Mouse (Mus musculus) megakaryocyte-erythroid progenitor cell, adult 5-6 weeks (primary cell): ENCODE results near the gene Jazf1. TPM values are rescaled to one million over a fixed set of nuclear protein-coding genes. Genes with fewer than 3 reads are reported as not detected.

Source experiments
- ATAC-seq: replicated peaks from 2 replicates; pipeline ENCODE4 v1.8.0; 2016; ENCODE audit warnings: mild to moderate bottlenecking, inconsistent platforms; ENCODE audit not compliant: severe bottlenecking, poor library complexity, low FRiP score, low TSS enrichment
- total RNA-seq, 2 experiments: library from RNA; stranded (forward) in 1 of 2; stranded (reverse) in 1 of 2; fragments of 200-1000, 215-1000 nt in 1 of 2; fragments of >200 nt in 1 of 2; fragmentation: Nextera tagmentation in 1 of 2; gene quantifications; 2 replicates each; pipeline ENCODE4 v1.2.3; 2014 to 2017

Gene Jazf1
- total RNA-seq, 2 experiments from 2014 or later: not detected

GRCm38 (mm10) chr6:52827752-52828277 is 240.6 kb downstream of the Jazf1 start:
- ATAC-seq: no peak

DNA sequence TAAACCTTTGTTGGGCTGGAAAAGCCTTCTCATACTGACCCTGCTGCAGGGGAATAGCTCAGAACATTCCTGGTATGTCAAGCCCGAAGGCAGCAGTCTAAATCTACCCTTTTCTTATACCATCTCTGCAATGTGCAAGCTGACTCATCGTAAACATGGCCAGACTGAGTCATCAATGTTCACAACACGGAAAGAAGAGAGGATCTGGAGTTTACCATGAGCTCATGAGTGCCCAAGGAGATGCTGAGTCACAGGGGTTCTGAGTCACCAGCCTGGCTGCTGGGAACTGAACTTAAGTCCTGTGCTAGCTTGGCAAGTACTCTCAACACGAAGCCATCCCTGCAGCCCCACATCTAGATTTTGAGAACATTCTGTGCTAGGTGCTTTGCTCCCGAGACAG is 242.9 kb downstream of the Jazf1 start:
- ATAC-seq: no peak

GRCm38 (mm10) chr6:52824977-52825482 is 243.4 kb downstream of the Jazf1 start:
- ATAC-seq: no peak

DNA sequence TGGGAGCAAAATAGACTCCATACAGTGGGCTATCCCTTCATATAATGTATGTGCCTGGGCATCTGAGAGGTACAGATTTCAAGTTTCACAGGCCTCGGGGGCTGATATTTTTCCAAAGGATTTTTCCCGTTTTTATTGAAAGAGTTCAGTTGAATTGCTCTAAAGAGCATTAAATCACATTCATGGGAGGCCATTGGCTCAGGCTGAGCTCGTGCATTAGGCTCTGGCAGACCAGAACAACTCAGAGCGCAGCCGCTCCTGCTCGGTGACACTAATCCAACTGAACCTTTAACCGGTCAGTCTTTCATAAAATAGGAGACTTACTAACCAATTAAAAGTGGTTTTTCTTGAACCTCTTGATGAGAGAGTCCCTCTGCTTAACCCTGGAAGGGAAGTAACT is 245.4 kb downstream of the Jazf1 start:
- no peak for ATAC-seq

DNA sequence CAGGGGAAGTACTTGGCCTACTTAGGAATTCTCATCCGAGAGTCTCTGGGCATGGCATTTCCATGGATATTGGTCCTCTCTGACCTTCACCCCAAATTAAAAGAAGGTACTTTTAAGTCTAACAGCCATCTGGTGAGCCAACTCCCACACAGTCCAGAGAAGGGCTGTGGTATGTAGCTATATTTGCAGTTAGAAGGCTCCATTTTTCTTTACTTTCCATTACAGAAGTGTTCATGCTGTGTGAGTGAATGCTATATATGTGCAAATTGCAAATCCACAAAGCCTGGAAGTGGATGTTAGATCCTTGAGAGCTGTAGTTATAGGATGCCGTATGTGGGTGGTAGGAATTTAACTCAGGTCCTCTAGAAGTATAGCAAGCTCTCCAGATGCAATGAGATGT is 245.8 kb downstream of the Jazf1 start:
- no peak for ATAC-seq

GRCm38 (mm10) chr6:52819353-52819752 is 249.1 kb downstream of the Jazf1 start:
- no peak for ATAC-seq

- ATAC-seq: no peak
Measured at GRCm38 (mm10) chr6:52818041-52818440, 250.4 kb downstream of the Jazf1 start.

DNA sequence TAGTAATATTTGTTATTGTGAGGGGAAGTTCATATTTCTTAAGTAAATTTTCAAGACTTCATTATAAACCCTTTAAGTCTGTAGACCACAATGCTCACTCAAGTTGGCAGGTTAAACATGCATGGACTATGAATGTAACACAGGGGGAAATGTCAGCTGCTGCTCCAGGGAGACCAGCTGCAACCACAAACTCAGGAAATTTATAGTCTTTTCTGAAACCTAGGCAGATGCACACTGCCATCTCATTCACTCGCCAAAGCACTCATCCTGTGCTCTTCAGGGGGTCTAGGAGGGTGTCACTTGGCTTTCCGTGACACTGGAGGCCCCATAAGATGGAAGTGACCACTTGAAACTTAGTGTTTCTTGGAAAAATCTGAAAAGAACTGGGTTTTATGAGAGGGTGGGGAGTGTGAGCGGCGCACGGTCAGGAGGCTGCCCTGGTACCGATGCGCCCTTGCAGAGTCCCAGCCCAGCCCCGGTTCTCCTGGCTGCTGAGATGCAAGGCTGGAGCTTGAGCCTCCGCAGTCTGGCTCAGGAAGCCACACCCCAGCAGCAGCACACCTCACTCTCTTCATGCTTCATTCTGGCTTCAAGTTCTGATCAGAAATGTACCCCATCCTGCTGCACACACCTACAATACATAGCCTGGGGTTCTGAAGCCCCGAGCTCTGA is 251.1 kb downstream of the Jazf1 start:
- ATAC-seq: no peak

GRCm38 (mm10) chr6:52805237-52805856 is 263.1 kb downstream of the Jazf1 start:
- no peak for ATAC-seq

GRCm38 (mm10) chr6:52802181-52802580 is 266.2 kb downstream of the Jazf1 start:
- ATAC-seq: no peak

- ATAC-seq: no peak
Measured at GRCm38 (mm10) chr6:52797252-52797800, 271.1 kb downstream of the Jazf1 start.

DNA sequence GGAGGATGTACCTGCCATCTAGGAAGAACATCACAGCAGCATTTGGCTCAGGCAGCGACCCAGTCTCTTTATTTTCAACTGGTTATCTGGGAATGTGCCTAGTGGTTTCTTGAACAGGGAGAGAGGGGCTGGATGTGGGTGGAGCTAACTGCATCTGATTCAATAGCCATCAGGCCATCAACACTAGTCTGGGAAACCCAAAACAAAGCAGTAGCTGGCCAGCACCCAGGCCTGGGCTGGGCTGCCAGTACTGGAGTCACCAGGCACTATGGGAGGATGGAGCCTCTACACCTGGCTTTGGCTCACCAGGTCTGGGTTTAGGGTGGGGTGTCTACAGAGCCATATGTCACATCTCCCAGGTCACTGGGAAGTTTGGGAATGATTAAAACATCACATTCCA is 271.7 kb downstream of the Jazf1 start:
- ATAC-seq: no peak

GRCm38 (mm10) chr6:52796035-52796598 is 272.3 kb downstream of the Jazf1 start:
- ATAC-seq: no peak

DNA sequence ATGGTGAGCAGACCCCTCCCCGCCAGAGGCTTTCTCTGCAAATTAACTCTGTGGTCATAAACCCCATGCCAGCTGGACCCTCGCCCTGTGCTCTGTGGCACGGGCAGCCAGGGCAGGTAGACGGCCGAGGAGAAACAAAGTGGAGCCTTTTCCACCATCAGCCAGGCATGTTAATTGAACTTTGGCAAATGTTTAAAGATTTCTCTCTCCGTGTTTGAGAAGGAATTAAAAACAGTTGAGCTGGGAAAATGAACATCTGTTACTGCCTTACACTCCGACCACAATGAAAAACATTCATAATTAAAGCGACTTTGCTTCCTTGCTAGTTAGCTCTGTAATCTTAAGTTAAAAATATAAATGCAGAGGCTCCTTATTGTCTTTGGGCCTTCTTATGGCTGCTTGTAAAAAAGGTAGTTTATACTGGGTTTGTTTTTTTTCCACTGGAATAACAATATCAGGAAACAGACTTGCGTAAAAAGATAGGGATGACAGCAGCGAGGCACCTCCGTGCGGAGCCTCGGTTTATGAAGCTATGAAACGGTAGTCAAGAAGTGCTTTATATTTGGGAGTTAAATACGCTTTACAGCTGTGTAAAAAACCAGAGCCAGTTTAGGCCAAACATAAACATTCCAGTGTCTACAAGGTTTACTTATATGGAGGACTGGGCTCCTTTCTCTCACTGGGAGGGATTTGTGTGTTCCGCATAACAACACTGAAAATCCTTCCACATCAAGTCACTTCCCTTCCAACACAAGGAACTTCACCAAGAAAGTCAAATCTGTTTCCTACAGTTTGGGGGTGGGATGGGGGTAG is 273.2 kb downstream of the Jazf1 start:
- ATAC-seq: no peak

GRCm38 (mm10) chr6:52792455-52792854 is 276.0 kb downstream of the Jazf1 start:
- ATAC-seq: no peak

DNA sequence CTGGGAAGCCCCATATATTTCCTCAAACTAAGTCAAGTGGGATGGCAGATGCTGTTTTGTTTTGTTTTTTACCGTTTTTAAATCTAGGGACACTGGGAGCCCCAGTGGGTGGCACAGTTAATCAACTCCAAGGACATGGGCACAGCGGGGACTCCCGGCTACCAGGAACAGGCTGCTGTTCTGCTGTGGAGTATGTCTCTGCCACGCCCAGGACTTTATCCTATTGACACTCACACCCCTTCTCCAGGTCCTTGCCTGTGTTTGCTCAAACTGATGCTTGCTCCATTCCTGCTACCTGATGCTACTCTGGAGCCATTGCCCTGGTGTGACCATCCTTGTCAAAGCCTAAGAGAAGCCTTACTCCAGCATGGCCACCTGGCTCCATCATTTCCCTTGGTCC is 277.6 kb downstream of the Jazf1 start:
- ATAC-seq: no peak

- ATAC-seq: no peak
Measured at GRCm38 (mm10) chr6:52790316-52790715, 278.1 kb downstream of the Jazf1 start.

- ATAC-seq: no peak
Measured at GRCm38 (mm10) chr6:52779546-52779945, 288.9 kb downstream of the Jazf1 start.

DNA sequence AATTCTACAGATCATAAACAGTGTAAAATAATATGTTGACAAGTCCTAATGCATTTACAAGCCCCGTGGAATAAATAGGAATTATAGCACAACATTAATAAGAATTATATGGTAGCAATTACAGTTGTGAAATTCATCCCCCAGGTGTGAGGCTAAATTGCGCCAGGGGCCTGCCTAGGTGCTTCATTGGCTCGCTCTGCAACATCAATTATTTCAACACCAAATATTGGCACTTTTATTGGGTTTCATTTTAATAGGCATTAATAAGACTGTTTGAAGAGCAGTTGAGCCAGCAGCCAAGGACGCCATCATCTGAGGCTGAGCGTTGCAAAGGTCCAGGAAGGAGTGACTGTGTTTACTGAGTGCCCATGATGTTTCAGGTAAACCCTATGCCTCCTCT is 289.9 kb downstream of the Jazf1 start:
- ATAC-seq: no peak

DNA sequence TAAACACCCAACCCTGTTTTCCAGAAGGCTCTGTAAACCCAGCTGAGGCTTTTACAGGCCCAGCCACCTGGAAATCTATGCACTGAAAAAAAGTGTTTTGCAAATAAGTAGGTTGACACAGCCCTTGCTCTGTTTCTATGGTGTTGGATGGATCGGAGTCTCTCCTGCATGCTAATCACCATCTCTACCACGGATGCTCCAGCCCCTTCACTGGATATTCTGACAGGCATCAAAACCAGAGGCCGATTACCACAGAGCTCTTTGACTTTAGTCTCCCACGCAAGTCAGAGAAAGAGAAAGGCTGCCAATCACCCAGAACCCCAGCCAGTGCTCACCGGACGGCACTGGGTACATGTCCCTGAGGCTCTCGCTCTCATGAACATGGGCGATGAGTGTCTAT is 291.4 kb downstream of the Jazf1 start:
- ATAC-seq: no peak
